Mouse (Mus musculus) liver (tissue): ENCODE results near the gene Insr.
"Not testable (repeated sequence)": the region's sequence is repeated elsewhere in the genome, so short reads cannot be mapped to it uniquely, and the experiment has no call there.

Source experiments
- DNase-seq: peaks from one replicate; pipeline ENCODE4 v3.0.0-alpha.2; 2020; ENCODE audit warnings: mixed read lengths

Gene Insr

GRCm38 (mm10) chr8:3230118-3231060, 49.0 kb downstream of the Insr start:
- DNase-seq: peak; percentile 34

GRCm38 (mm10) chr8:3227423-3227822, 52.0 kb downstream of the Insr start:
- DNase-seq: no peak

GRCm38 (mm10) chr8:3225731-3226130, 53.7 kb downstream of the Insr start:
- peak; percentile 31 for DNase-seq

DNA sequence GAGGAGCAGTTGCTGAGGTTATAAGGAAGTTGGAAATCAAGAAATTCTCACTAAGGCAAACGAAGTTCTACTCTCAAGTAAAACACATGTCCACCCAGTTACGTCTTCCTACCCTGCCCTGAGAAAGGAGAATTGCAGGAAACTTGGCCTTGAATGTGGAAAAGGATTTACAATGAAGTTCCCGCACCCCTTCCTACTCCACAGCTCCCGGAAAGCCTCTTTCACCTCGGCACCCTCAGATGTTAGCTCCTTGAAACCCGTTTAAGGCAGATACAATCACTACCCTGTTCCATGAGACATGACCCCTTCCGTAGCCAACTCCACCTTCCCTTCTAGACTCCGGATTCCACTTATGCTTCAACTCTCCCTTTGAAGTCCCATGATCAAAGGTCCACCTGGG, 54.2 kb downstream of the Insr start:
- DNase-seq: no peak

DNA sequence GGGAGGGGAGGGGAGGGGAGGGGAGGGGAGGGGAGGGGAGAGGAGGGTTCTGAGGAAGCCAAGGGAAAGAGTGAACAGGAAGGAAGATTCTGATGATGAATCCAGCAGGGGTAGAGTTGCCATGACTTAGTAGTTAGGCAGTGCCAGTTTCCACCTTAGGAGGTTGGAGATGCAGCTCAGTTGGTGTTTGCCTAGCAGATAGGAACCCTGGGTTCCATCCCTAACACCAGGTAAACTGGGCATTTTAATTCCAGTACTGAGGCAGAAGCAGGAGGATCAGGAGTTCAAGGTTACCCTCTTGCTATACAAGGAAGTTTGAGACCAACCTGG, 56.8 kb downstream of the Insr start:
- DNase-seq: no peak

DNA sequence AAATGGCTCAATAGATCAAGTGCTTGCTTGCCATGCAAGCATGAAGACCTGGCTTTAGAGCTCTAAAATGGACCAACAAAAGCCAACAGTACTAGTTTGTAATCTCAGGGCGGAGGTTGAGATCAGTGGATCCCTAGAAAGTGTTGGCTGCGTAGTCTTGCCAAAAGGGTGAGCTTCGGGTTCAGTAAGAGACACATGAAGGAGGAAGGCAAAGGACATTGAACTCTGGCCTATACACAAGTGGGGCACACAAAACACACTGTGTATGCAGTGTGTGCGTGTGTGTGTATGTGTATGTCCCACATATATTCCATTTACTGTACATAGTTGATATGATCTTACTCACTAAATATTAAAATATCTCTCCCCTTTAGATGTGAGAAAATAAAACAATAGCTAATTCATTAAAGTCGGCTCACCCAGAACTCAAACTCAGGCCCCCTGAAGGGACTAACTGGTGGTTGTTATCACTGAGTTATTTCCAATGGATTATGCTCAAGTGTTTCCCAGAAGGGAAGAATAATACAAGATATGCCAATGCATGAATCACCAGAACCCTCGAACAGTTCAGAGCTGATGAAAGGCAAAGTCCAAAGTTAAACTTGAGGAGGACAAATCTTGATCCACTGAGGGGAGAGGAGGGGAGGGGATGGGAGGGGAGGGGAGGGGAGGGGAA, 57.3 kb downstream of the Insr start:
- no peak for DNase-seq

DNA sequence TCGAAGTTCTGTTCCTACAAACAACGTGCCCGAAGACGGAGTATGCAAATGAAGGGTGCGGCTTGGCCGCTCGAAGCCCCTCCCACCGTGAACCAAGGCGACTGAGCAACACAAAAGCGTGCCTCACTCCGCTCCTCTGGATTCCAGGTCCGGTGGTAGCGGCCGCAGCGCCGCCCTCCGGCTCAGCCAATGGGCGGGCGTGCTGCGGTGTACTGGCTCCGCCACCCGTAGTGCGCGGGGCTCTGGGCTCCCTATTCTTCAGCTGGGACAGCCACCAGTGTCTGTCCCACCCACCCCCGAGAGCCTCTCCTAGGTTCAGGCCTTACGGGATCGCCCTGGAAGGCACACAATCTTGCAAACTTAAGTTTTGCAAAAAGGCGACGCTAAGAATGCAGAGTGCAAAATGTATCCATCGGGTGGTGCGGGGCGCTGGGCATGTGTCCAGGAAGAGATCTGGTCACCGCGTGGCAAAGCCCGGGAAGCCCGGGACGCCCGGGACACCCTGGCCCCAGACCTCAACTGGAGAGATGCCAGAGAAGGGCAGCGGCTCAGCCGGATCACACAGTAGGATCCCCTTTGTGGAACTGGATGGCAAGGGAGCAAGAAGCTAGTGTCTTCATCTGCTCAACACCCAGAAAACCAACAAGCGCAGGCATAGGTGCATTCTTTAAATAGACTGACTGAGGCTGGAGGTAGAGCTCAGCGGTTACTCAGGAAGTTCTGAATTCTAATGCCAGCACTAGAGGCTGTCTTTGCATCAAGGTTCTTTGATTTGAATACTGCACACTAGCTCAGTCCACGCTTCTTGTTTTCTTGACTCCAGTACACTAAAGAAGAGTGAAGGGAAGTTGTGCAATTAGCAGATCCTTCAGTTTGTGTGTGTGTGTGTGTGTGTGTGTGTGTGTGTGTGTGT, 58.1 kb downstream of the Insr start:
- peak; percentile 94 for DNase-seq

- no peak for DNase-seq
Observed at GRCm38 (mm10) chr8:3220502-3220901, 58.9 kb downstream of the Insr start.

GRCm38 (mm10) chr8:3219921-3220411, 59.5 kb downstream of the Insr start:
- DNase-seq: no peak

GRCm38 (mm10) chr8:3219266-3219665, 60.2 kb downstream of the Insr start:
- no peak for DNase-seq

DNA sequence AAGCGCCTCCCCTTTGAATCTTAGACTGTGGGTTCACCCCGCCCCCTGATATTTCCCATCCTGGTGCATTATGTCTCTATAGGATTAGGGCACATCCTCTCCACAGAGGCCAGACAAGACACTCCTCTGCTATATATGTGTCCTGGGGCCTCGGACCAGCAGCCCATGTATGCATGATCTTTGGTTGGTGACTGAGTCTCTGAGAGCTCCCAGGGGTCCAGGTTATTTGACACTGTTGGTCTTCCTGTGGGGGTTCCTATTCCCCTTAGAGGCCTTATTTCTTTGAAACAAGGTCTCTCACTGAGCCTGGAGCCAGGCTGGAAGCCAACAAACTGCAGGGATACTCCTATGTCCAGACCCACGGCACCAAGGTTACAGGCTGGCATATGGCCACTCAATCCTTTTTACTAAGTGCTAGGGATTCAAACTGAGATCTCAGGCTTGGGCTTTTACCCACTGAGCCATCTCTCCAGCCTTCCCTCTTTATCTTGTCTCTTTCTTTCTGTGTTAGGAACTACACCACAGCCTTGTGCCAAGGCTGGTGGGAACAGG, 62.8 kb downstream of the Insr start:
- no peak for DNase-seq

DNA sequence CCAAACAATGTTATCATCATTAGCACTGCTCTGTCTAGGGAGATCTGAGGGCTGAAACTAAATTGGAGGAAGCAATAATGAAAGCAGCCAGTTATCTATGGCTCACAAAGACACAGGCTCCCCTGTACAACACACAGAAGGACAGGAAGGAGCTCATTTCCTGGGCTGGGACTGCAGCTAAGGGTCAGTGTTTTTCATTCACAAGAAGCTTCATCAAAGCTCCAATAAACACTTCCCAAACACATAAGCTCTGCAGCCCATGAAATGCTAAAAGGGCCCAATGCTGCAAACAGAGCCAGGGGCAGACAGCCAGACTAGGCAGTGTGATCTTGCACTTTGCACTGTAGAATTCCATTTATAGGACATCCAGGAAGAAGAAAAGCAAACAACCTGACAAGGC, 63.9 kb downstream of the Insr start:
- DNase-seq: peak; percentile 13

DNA sequence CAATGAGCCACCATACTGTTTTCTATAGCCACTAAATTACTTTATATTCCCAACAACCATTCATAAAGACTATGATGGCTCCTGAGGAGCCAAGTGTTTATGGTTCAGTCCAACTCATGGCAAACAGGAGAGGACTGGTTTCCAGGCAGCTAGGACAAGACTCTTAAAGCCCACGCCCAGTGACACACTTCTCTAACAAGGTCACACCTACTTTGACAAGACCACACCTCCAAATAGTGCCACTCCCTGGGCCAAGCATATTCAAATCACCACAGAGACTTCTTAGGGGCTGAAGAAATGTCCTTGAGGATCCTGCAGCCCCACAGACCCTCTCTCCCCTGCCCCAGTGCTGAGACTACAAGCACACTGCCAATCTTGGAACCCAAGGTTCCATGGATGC, 64.8 kb downstream of the Insr start:
- no peak for DNase-seq

DNA sequence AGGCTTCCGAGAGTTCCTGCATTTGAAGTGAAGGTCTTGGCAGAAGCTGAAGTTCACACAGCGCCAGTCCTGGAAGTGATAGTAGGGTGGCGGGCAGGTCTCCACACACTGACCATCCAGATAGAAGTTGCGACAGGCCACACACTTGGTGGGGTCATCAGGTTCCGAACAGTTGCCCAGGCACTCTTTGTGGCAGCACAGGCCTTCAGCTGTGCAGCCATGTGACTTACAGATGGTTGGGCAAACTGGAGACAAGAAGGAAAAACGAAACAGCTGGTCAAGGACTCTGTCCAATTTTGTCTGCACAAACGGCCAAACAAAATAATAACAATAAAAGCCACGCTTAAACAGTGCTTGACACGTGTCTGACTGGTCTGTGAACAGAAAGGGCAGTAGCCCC, 68.0 kb downstream of the Insr start:
- no peak for DNase-seq

DNA sequence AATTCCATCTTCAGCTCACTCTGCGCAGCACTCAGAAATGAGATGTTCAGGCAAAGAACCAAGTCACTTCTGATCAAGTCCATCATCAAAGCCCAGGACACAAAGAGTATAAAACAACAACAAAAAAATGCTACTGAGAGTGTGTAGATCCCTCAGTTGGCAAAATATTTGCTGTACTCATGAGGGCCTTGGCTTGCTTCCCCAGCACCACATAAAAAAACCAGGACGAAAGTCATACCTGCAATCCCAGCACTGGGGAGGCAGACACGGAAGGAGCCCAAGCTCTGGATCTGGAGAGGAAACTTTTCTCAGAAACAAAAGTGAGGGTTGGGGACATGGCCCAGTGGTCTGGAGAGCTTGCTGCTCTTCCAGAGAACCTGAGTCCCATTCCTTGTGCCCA, 69.5 kb downstream of the Insr start:
- no peak for DNase-seq

DNA sequence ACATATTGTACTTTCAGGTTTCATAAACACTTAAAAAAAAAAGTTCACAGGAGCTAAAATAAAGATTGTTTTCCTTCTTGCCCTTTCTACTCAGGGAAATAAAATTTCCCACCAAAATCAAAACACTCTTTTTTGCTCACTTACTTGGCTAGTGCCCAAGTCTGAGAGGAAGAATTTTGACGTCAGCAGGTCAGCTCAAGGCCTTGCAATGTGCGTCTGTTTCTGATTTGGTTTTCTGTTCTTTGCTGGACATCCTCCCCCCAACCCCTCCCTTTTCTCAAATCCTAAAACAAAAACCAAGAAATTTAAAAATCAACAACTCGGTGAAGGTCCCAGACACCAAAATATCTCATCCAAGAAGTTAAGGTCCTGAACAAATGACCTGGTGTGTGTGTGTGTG, 70.1 kb downstream of the Insr start:
- no peak for DNase-seq

- DNase-seq: no peak
Observed at GRCm38 (mm10) chr8:3208729-3209128, 70.7 kb downstream of the Insr start.

GRCm38 (mm10) chr8:3204758-3205443, 74.5 kb downstream of the Insr start:
- DNase-seq: no peak

GRCm38 (mm10) chr8:3202792-3203191, 76.6 kb downstream of the Insr start:
- no peak for DNase-seq

DNA sequence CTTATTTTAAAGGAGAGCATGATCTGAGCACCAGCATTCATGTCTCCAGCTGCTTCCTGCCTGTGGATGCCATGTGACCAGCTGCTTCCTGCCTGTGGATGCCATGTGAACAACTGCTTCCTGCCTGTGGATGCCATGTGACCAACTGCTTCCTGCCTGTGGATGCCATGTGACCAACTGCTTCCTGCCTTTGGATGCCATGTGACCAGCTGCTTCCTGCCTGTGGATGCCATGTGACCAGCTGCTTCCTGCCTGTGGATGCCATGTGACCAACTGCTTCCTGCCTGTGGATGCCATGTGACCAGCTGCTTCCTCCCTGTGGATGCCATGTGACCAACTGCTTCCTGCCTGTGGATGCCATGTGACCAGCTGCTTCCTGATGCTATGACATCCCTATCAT, 85.1 kb downstream of the Insr start:
- DNase-seq: not testable (repeated sequence)

DNA sequence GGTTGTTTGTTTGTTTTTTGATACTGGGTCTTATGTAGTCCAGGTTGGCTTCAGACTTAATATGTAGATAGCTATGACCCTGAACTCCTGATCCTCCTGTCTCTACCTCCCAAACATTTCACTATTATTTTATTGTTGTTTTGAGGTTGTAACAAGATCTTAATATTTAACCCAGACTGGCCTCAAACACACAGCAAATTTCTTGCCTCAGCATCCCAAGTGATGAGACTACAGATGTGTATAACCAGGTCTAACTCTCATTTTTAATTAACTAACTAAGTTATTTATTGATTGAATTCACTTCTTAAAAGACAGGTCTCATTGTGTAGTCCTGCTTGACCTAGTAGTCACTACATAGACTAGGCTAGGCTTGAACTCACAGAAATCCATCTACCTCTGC, 88.4 kb downstream of the Insr start:
- DNase-seq: no peak

- no peak for DNase-seq
Observed at GRCm38 (mm10) chr8:3187456-3187855, 92.0 kb downstream of the Insr start.
